Mouse (Mus musculus): ENCODE measurements around the gene D17H6S53E. TPM values are rescaled to one million over a fixed set of nuclear protein-coding genes. Genes with fewer than 3 reads are reported as not detected.
A peak's percentile ranks its signal among the peaks of the same experiment; 100 is the strongest.

D17H6S53E gene
- polyA plus RNA-seq, 1 experiment, result 12.1 TPM

- no peak overlapping the region for H3K4me3 ChIP-seq (replicated peaks; ENCODE audit: extremely low read depth, low read depth, low read length)
- H3K4me1 ChIP-seq (ENCODE audit: control insufficient read depth, insufficient read depth, low read length), result peaks cover 3% of the 10 kb centered on the region
- no peak for DNase-seq
- TF ChIP-seq CTCF (IDR thresholded peaks at IDR 0.05; ENCODE audit: insufficient read depth, low read length) (no peak), POLR2A (IDR thresholded peaks at IDR 0.05; ENCODE audit: borderline replicate concordance, extremely low read depth, low read depth, low read length) (no peak)
- WGBS, result 82% methylated on average over 33 of the region's 33 CpGs
These were observed 30.5 kb downstream of the D17H6S53E start for GRCm38 (mm10) chr17:35156461-35157200.

- DNase-seq, result no peak
- no peak overlapping the region for H3K4me3 ChIP-seq (replicated peaks; ENCODE audit: extremely low read depth, low read depth, low read length)
- peaks cover 8% of the 10 kb centered on the region for H3K4me1 ChIP-seq (ENCODE audit: control insufficient read depth, insufficient read depth, low read length)
- TF ChIP-seq CTCF (IDR thresholded peaks at IDR 0.05; ENCODE audit: insufficient read depth, low read length), result no peak
- TF ChIP-seq POLR2A (IDR thresholded peaks at IDR 0.05; ENCODE audit: borderline replicate concordance, extremely low read depth, low read depth, low read length), result no peak
- 87% methylated on average over 8 of the region's 8 CpGs for WGBS
These were observed 31.1 kb downstream of the D17H6S53E start for GRCm38 (mm10) chr17:35157254-35157653.

GRCm38 (mm10) chr17:35157661-35158175 lies 31.5 kb downstream of the D17H6S53E start:
- TF ChIP-seq CTCF (IDR thresholded peaks at IDR 0.05; ENCODE audit: insufficient read depth, low read length) (no peak), POLR2A (IDR thresholded peaks at IDR 0.05; ENCODE audit: borderline replicate concordance, extremely low read depth, low read depth, low read length) (no peak)
- WGBS, result 93% methylated on average over 8 of the region's 8 CpGs

GRCm38 (mm10) chr17:35158850-35159593 lies 32.8 kb downstream of the D17H6S53E start:
- no peak overlapping the region for H3K4me3 ChIP-seq (replicated peaks; ENCODE audit: extremely low read depth, low read depth, low read length)
- TF ChIP-seq CTCF (IDR thresholded peaks at IDR 0.05; ENCODE audit: insufficient read depth, low read length), result no peak
- WGBS, result 90% methylated on average over 16 of the region's 16 CpGs

More at GRCm38 (mm10) chr17:35157661-35158175, 31.5 kb downstream of the D17H6S53E start:
- Histone ChIP-seq H3K4me1 (ENCODE audit: control insufficient read depth, insufficient read depth, low read length) (peaks cover 13% of the 10 kb centered on the region), H3K4me3 (replicated peaks; ENCODE audit: extremely low read depth, low read depth, low read length) (no peak overlapping the region)
- no peak for DNase-seq

GRCm38 (mm10) chr17:35159638-35160037 lies 33.5 kb downstream of the D17H6S53E start:
- no peak for DNase-seq
- H3K4me3 ChIP-seq (replicated peaks; ENCODE audit: extremely low read depth, low read depth, low read length), result no peak overlapping the region
- 86% methylated on average over 7 of the region's 7 CpGs for WGBS
- no peak for TF ChIP-seq CTCF (IDR thresholded peaks at IDR 0.05; ENCODE audit: insufficient read depth, low read length)
- no peak for TF ChIP-seq POLR2A (IDR thresholded peaks at IDR 0.05; ENCODE audit: borderline replicate concordance, extremely low read depth, low read depth, low read length)
- H3K4me1 ChIP-seq (ENCODE audit: control insufficient read depth, insufficient read depth, low read length), result peaks cover 18% of the 10 kb centered on the region

More at GRCm38 (mm10) chr17:35158850-35159593, 32.8 kb downstream of the D17H6S53E start:
- peaks cover 18% of the 10 kb centered on the region for H3K4me1 ChIP-seq (ENCODE audit: control insufficient read depth, insufficient read depth, low read length)
- DNase-seq, result no peak

GRCm38 (mm10) chr17:35161421-35161820 lies 35.2 kb downstream of the D17H6S53E start:
- WGBS, result 58% methylated on average over 11 of the region's 11 CpGs
- no peak overlapping the region for H3K4me3 ChIP-seq (replicated peaks; ENCODE audit: extremely low read depth, low read depth, low read length)
- no peak for DNase-seq
- H3K4me1 ChIP-seq (ENCODE audit: control insufficient read depth, insufficient read depth, low read length), result peaks cover 23% of the 10 kb centered on the region
- TF ChIP-seq POLR2A (IDR thresholded peaks at IDR 0.05; ENCODE audit: borderline replicate concordance, extremely low read depth, low read depth, low read length), result no peak
- no peak for TF ChIP-seq CTCF (IDR thresholded peaks at IDR 0.05; ENCODE audit: insufficient read depth, low read length)

- H3K4me3 ChIP-seq (replicated peaks; ENCODE audit: extremely low read depth, low read depth, low read length), result no peak overlapping the region
- no peak for DNase-seq
- peaks cover 23% of the 10 kb centered on the region for H3K4me1 ChIP-seq (ENCODE audit: control insufficient read depth, insufficient read depth, low read length)
- 44% methylated on average over 14 of the region's 14 CpGs for WGBS
- TF ChIP-seq CTCF (IDR thresholded peaks at IDR 0.05; ENCODE audit: insufficient read depth, low read length), result no peak
- TF ChIP-seq POLR2A (IDR thresholded peaks at IDR 0.05; ENCODE audit: borderline replicate concordance, extremely low read depth, low read depth, low read length), result no peak
These were observed 35.9 kb downstream of the D17H6S53E start for GRCm38 (mm10) chr17:35162121-35162520.

GRCm38 (mm10) chr17:35162730-35163129 lies 36.6 kb downstream of the D17H6S53E start:
- Histone ChIP-seq H3K4me3 (replicated peaks; ENCODE audit: extremely low read depth, low read depth, low read length) (peak overlapping the region; percentile 42), H3K4me1 (ENCODE audit: control insufficient read depth, insufficient read depth, low read length) (peaks cover 23% of the 10 kb centered on the region)
- 11% methylated on average over 12 of the region's 12 CpGs for WGBS
- peak; percentile 54 for DNase-seq
- TF ChIP-seq CTCF (IDR thresholded peaks at IDR 0.05; ENCODE audit: insufficient read depth, low read length) (no peak), POLR2A (IDR thresholded peaks at IDR 0.05; ENCODE audit: borderline replicate concordance, extremely low read depth, low read depth, low read length) (no peak)

GRCm38 (mm10) chr17:35163326-35164081 lies 37.3 kb downstream of the D17H6S53E start:
- no peak for TF ChIP-seq CTCF (IDR thresholded peaks at IDR 0.05; ENCODE audit: insufficient read depth, low read length)
- TF ChIP-seq POLR2A (IDR thresholded peaks at IDR 0.05; ENCODE audit: borderline replicate concordance, extremely low read depth, low read depth, low read length), result no peak
- WGBS, result 4% methylated on average over 8 of the region's 8 CpGs

More at GRCm38 (mm10) chr17:35163326-35164081, 37.3 kb downstream of the D17H6S53E start:
- H3K4me1 ChIP-seq (ENCODE audit: control insufficient read depth, insufficient read depth, low read length), result peaks cover 23% of the 10 kb centered on the region
- H3K4me3 ChIP-seq (replicated peaks; ENCODE audit: extremely low read depth, low read depth, low read length), result peak overlapping the region; percentile 92
- DNase-seq, result no peak
